Mouse (Mus musculus) cerebellum, adult 18-20 months (tissue): Measurements from ENCODE around the gene Fpr-rs3.

ENCODE experiments used
- DNase-seq, 2 experiments: peaks; one replicate each; pipeline ENCODE4 v3.0.0; 2021

The Fpr-rs3 gene

GRCm38 (mm10) chr17:20624777-20625176 is at the start of gene Fpr-rs3:
TSS of gene Fpr-rs3 (minus strand) at chr17:20624877.
- no peak for DNase-seq

GRCm38 (mm10) chr17:20596323-20596722 is 28.4 kb downstream of the Fpr-rs3 start, which contains the start of gene Vmn2r110:
TSS of gene Vmn2r110 (minus strand) at chr17:20596423.
- no peak for DNase-seq
